Mouse (Mus musculus) c-Kit-positive CD71-positive TER-119-positive erythroid progenitor cells, embryonic 14.5 days (primary cell): ENCODE measurements around the gene Polh.

ENCODE experiments used
- DNase-seq: peaks from one replicate; pipeline ENCODE4 v3.0.0-alpha.2; 2013; ENCODE audit warnings: low spot score

Polh gene

DNA sequence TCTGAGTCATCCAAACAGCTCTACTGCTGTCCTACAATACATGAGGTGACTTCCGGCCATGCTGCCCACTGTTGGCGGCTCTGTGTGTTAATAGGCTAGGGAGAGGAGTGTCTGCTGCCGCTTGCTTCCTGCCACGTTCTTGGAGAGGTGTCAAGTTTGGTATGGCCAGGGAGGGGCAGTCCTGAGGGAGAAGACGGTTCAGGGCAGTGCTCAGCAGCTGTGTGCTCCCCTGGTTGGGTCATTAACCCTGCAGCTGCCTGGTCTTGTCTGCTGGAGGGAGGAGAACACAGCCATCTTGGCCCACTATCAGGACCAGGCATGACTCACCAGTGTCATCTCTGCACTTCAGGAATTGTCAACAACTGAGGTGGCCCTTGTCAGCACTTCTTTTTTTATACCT, 34.1 kb downstream of the Polh start:
- no peak for DNase-seq

GRCm38 (mm10) chr17:46167014-46167413, 35.4 kb downstream of the Polh start:
- no peak for DNase-seq

DNA sequence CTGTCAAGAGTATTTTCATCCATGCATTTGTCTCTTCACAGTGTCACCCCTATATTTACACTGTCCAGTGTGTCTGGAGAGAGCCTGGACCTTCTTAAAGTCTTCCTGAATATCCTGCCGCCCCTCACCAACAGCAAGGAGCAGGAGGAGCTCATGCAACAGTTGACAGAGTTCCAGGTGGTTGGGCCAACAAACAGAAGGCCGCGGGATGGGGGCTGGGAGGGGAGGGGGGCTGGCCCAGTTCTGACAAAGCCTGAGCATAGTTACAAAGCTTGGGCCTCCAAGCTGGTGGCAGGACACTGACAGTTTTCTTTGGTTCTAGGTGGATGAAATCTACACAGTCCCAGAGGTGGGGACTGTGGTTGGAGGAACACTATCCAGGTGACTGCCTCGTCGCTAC, 36.2 kb downstream of the Polh start:
- DNase-seq: no peak

DNA sequence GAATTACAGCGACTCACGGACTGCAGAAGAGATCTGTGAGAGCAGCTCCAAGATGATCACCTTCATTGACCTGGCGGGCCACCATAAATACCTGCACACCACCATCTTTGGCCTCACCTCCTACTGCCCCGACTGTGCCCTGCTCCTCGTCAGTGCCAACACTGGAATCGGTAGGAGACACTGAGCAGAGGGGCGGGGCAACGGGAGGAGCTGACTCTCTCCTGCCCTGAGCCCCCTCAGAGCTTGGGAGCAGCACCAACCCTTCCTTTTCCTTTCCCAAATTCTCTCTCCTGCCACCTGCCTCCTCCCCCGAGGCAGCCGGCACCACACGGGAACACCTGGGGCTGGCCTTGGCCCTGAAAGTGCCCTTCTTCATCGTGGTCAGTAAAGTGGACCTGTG, 37.0 kb downstream of the Polh start:
- no peak for DNase-seq

DNA sequence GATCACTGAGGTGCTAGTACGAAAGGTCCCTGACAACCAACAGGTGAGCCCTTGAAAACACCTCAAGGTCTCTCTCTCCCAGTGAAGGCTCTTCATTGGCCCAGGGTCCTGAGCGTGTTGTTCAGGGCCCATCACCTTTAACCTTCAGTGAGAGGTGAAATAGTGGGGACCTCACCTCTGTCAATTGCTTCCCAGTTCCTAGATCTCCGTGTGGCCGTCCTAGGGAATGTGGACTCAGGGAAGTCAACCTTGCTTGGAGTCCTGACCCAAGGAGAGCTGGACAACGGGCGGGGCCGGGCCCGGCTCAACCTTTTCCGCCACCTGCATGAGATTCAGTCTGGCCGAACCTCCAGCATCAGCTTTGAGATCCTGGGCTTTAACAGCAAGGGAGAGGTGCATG, 37.7 kb downstream of the Polh start:
- no peak for DNase-seq

GRCm38 (mm10) chr17:46164301-46164700, 38.1 kb downstream of the Polh start:
- DNase-seq: no peak

- DNase-seq: no peak
Observed at GRCm38 (mm10) chr17:46162951-46163421, 39.5 kb downstream of the Polh start.

DNA sequence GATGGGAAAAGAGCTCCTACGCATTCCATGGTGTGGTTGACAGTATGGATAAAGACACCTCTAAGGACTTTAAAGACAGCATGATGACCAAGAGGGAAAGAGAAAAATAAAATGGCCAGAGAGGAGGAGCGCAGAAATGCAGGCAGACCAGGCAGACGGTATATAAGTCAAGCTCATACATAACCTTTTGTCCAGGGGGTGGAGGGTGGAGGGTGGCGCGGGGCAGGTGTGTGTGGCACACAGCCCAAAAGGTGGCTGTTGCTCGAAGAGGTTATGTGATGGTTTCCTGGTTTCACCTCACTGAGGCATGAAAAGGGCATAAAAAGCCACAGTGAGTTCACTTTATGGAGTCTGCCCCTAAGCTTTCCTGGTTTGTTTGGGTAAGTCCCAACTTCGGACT, 39.9 kb downstream of the Polh start:
- no peak for DNase-seq

- no peak for DNase-seq
Observed at GRCm38 (mm10) chr17:46161710-46162109, 40.7 kb downstream of the Polh start.

DNA sequence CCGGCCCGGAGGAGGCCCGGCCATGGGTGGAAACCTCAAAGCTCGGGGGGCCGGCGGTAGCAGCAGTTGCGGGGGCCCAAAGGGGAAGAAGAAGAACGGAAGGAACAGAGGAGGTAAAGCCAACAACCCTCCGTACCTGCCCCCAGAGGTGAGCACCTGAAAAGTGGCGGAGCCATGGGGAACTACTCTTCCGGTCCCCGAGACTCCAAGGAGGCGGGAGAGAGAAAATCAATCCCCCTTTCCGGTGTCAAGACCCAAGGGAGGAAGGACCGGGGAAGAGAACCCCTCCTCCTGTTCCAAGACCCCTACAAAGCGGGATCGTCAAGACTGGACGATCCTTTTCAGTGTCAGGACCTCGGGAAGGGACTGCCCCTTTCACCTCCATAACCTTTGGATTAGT, 41.3 kb downstream of the Polh start:
- DNase-seq: peak; percentile 21

DNA sequence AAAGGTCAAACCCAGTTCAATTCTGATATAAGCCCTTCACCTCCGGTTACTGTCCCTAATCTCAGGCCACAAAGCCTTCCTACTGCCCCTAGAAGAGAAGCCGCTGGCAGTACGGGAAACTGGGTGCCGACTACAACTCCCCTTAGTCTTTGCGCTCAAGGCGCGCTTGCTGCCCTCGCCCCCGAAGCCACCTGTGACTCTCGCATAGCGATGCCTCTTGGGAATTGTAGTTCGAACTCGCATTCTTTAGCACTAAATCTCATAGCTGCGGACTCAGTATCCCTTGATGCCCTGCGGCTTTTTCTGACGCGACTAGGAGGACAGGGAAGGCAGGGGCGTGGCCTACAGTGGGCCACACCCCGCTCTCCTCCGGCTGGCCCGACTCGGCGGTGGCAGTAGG, 41.8 kb downstream of the Polh start, which contains the start of gene Gtpbp2:
Gene Gtpbp2 (plus strand): TSS at position 347 of the 400 bp plus-strand sequence.
- DNase-seq: peak; percentile 96

DNA sequence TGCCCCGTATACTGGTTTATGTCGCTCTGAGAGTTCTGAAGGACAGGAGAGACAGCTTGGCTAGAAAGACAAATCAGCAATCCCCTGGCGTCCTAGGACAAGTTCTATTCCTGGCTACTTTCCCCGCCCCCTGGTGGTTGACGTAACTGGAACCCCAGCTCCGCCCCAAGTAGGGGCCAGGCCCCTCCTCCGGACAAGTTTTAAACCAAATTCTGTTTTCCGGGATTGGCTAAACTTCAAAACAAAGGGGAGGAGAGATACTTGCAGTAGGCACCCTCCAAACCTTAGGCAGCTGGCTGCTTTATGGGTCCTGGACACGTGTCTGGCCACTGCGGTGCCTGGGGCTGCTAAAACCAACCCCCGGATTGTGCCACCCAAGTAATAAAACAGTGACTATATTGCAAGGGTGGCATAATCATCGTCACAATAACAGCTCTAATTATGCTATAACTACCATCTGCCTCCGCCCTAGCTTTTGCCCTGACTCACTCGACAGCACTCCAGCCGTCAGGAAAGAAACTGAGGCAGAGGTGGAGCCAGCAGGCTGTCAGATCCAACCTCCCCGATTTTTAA, 42.3 kb downstream of the Polh start:
- DNase-seq: peak; percentile 96

DNA sequence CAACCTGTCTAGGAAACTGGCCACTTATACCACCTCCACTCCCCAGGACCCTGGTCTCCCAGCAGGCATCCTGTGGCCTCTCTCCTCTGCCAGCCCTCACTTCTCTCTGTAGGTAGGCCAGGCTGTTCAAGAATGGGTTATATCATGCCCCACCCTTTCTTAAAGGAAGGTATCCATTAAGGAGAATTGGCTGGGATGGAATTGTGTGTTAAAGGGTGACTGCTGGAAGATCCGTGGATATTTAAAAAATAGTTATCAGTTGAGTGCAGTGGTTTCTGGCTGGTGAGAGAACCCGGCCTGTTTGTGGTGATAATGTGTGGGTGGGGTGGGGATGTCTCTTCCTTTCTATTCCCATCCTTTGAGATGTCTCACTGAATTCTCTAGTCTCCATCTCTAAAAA, 43.2 kb downstream of the Polh start:
- DNase-seq: peak; percentile 77

- DNase-seq: no peak
Observed at GRCm38 (mm10) chr17:46157131-46157530, 45.3 kb downstream of the Polh start.

GRCm38 (mm10) chr17:46156680-46157079, 45.8 kb downstream of the Polh start:
- DNase-seq: peak; percentile 63

DNA sequence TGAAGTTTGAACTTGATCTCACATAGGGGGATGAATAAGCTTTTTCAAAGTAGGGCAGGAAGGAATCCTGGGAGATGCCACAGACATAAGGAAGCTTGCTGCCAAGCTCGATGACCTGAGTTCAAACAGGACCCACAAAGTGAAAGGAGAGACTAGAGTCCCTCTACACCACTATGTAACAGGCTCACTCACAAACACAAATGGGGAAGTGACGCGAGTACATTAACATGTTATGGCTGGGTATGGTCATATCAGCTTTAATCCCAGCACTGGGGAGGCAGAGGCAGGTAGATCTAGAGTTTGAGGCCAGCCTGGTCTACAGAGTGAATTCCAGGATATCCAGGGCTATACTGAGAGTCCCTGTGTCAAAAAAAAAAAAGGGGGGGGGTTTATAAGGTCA, 48.1 kb downstream of the Polh start:
- no peak for DNase-seq

GRCm38 (mm10) chr17:46152847-46153782, 49.3 kb downstream of the Polh start, which contains the start of gene Mad2l1bp:
Gene Mad2l1bp, minus strand, starts transcription at chr17:46153553.
- DNase-seq: peak; percentile 93

DNA sequence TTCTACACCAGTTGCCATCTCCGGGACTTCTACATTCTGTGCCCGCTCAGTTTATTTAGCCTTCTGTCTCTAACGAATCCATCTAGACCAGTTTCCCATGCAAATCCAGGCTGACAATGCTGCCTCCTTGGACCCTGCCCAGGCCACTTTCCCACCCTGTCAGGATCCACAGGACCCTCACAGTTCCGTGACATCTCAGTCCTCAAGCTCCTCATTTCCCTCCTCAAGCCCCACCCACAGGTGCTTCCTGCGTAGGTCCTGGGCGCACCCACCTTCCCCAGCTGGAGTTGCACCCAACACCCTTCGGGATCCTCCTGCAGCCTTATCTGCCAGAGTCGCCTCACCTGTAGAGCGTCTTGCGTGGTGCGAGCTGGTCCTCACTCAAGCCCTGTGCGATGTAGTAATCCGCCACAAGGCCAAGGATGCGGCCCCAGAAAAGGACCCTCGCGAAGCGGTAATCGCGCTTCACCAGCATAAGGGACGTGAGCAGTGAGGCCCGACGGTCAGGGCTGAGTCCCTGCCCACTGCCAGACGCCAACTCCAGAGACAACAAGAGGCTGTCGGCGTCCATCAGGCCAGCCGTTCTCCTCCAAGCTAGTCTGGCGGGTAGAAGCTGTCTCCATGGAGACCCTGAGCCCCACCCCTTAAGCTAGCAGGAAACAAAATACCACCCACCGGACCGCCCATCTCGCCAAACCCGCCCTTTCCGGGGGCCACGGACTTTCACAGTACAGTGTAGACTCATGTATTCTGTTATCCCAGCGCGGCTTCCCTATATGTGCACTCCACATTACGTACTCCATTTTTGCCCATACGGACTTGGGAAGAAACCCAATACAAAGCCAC, 58.6 kb downstream of the Polh start, which contains the start of gene Rsph9:
Gene Rsph9 (minus strand): TSS at position 639 of the 846 bp plus-strand sequence.
- DNase-seq: peak; percentile 74

DNA sequence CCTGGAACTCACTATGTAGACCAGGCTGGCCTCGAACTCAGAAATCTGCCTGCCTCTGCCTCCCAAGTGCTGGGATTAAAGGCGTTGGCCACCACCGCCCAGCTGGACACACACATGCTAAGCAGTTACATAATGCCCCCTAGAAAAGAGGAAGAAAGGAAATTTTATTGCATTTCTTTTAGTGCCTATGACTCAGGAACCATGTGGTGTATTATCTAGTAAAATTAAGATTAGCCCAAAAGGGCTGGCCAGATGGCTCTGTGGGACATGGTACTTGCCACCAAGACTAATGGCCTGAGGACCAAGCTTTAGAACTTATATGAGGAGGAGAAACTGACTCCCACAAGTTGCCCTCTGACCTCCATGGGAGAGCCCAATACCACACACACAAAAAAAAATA, 62.6 kb downstream of the Polh start:
- no peak for DNase-seq

- DNase-seq: peak; percentile 59
Observed at GRCm38 (mm10) chr17:46138563-46139236, 63.7 kb downstream of the Polh start.

DNA sequence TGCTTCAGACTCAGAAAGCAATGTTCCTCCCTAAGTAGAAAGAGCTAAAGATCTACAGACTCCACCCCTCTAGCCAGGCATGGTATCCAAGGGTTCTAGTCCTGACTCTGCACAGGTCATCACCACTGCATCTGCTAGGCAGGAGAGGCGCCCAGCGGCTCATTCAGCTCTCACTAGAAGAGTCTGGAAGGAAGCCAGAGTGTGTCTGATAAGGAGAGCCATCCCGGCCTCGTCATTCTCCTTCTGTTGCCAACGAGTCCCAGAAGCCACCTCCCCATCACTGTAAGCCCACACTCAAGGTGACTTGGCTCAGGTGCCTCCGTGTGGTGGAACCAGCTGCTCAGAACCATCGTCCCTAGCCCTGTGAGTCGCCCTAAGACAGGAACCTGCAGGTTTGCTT, 69.6 kb downstream of the Polh start:
- DNase-seq: no peak
